Mouse (Mus musculus): ENCODE results near the gene Eif4a1. TPM values are rescaled to one million over a fixed set of nuclear protein-coding genes. Genes with fewer than 3 reads are reported as not detected.

Gene Eif4a1
- polyA plus RNA-seq, 1 experiment from 2014 or later, result 339 TPM

DNA sequence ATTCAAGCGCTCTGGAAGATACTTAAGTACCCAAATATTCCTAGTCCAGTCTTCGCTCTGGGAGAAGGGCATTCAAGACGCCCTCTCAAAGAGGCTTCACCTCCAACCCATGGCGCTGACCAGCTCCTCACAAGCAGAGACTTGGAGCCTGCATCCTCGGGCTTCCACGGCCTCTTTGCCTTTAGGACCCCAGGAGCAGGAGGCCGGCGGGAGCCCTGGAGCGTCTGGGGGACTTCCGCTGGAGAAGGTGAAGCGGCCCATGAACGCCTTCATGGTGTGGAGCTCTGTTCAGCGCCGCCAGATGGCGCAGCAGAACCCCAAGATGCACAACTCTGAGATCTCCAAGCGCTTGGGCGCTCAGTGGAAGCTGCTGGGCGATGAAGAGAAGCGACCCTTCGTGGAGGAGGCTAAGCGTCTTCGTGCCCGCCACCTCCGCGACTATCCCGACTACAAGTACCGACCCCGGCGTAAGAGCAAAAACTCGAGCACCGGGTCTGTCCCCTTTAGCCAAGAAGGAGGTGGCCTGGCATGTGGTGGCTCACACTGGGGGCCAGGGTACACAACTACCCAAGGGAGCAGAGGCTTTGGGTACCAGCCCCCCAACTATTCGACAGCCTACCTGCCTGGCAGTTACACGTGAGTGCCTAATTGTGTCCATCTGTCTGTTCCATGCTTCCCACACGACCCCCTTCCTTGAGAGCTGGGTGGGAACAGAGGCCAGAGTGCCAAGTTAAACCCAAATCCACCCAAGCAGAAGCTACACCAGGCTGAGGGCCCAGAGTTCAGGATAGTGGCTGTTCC lies 16.8 kb downstream of the Eif4a1 start, which contains the start of gene Sox15:
Gene Sox15, plus strand, starts transcription at position 51 of the 801 bp plus-strand sequence.
- peak within 1 kb of the TSS; percentile 86 for H3K27ac ChIP-seq (replicated peaks)
- no peaks in the 10 kb centered on the region for H3K27me3 ChIP-seq (ENCODE audit: control insufficient read depth, insufficient read depth, low read length)
- peak within 1 kb of the TSS; percentile 47 for H3K9ac ChIP-seq (ENCODE audit: low read length)
- DNase-seq (ENCODE audit: low spot score) (peak; percentile 76), ATAC-seq (ENCODE audit: low FRiP score, low TSS enrichment) (peak; percentile 66)
- peak within 1 kb of the TSS; percentile 27 for H3K4me3 ChIP-seq (ENCODE audit: low read depth, low read length)
- WGBS, result 20% methylated on average over 34 of the region's 34 CpGs
- peaks cover 35% of the 10 kb centered on the region for H3K36me3 ChIP-seq (ENCODE audit: control insufficient read depth, insufficient read depth, low read length)
- peak within 1 kb of the TSS; percentile 48 for H3K4me2 ChIP-seq (replicated peaks; ENCODE audit: low read depth)
- no peaks in the 10 kb centered on the region for H3K4me1 ChIP-seq (replicated peaks; ENCODE audit: control insufficient read depth, insufficient read depth)
- no peak for TF ChIP-seq EP300 (optimal IDR thresholded peaks at IDR 0.05)
- TF ChIP-seq CTCF (IDR thresholded peaks at IDR 0.05; ENCODE audit: low read depth), result peak; percentile 89
- H3K9me3 ChIP-seq (ENCODE audit: control insufficient read depth, low read length), result no peaks in the 10 kb centered on the region

DNA sequence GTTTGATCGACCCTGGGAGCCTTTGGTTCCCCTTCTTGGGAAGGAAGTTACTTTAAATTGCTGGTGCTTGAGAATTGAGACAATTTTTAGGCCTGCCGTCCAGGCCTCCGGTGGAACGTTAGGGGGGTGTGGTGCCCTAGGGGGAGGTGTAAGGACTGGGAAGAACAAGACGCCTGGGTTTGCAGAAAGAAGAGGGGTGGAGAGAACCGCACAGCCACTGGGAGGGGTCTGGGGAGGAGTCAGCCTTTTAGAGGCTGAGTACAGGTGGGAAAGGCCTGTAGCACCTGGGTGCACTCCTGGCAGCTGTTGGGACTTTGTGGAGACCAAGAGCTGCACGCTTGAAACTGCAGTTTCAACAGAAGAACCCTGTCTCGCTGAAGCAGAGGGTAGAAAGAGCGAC lies 17.5 kb downstream of the Eif4a1 start:
- no peak for ATAC-seq (ENCODE audit: low FRiP score, low TSS enrichment)
- Histone ChIP-seq H3K9ac (ENCODE audit: low read length) (no peak overlapping the region), H3K4me2 (replicated peaks; ENCODE audit: low read depth) (peak overlapping the region; percentile 30; the same call in 1 of the 2 replicates), H3K4me1 (replicated peaks; ENCODE audit: control insufficient read depth, insufficient read depth) (no peaks in the 10 kb centered on the region), H3K36me3 (ENCODE audit: control insufficient read depth, insufficient read depth, low read length) (peaks cover 40% of the 10 kb centered on the region), H3K27ac (replicated peaks) (peak overlapping the region; percentile 86), H3K27me3 (ENCODE audit: control insufficient read depth, insufficient read depth, low read length) (no peaks in the 10 kb centered on the region), H3K4me3 (ENCODE audit: low read depth, low read length) (no peak overlapping the region), H3K9me3 (ENCODE audit: control insufficient read depth, low read length) (no peaks in the 10 kb centered on the region)
- TF ChIP-seq CTCF (IDR thresholded peaks at IDR 0.05; ENCODE audit: low read depth) (no peak), EP300 (optimal IDR thresholded peaks at IDR 0.05) (no peak)
- 36% methylated on average over 9 of the region's 9 CpGs for WGBS
- peak; percentile 45 for DNase-seq (ENCODE audit: low spot score)

DNA sequence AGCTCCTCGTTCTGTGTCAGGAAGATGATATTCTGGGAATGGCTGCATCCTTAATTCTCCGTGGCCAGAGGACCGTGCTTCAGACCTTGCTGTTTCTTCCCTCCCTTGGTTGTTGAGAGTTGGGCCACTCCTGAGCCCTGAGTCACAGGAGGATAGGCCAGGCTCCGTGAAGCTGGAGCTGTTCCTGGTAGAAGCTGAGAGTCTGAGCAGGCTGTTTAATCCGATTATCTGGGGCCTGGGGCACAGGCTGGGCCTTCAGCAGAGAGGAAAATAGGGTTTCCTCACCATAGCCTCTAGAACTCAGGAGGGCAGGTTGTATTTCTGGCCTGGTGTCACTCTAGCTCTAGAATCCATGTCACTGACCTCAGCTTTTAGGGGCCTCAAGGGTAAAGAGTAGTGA lies 18.8 kb downstream of the Eif4a1 start:
- Histone ChIP-seq H3K4me3 (ENCODE audit: low read depth, low read length) (no peak overlapping the region), H3K9ac (ENCODE audit: low read length) (no peak overlapping the region), H3K4me2 (replicated peaks; ENCODE audit: low read depth) (no peak overlapping the region), H3K4me1 (replicated peaks; ENCODE audit: control insufficient read depth, insufficient read depth) (no peaks in the 10 kb centered on the region), H3K27ac (replicated peaks) (0 out of 2 replicates have a peak overlapping the region, but pooled peaks have one; percentile 13), H3K36me3 (ENCODE audit: control insufficient read depth, insufficient read depth, low read length) (peaks cover 45% of the 10 kb centered on the region), H3K27me3 (ENCODE audit: control insufficient read depth, insufficient read depth, low read length) (no peaks in the 10 kb centered on the region), H3K9me3 (ENCODE audit: control insufficient read depth, low read length) (no peaks in the 10 kb centered on the region)
- TF ChIP-seq EP300 (optimal IDR thresholded peaks at IDR 0.05) (no peak), CTCF (IDR thresholded peaks at IDR 0.05; ENCODE audit: low read depth) (no peak)
- ATAC-seq (ENCODE audit: low FRiP score, low TSS enrichment) (no peak), DNase-seq (ENCODE audit: low spot score) (no peak)
- WGBS, result 58% methylated on average over 5 of the region's 5 CpGs

- Histone ChIP-seq H3K4me2 (replicated peaks; ENCODE audit: low read depth) (no peak overlapping the region), H3K4me1 (replicated peaks; ENCODE audit: control insufficient read depth, insufficient read depth) (no peaks in the 10 kb centered on the region), H3K4me3 (ENCODE audit: low read depth, low read length) (no peak overlapping the region), H3K27ac (replicated peaks) (no peak overlapping the region), H3K9me3 (ENCODE audit: control insufficient read depth, low read length) (no peaks in the 10 kb centered on the region), H3K9ac (ENCODE audit: low read length) (no peak overlapping the region), H3K36me3 (ENCODE audit: control insufficient read depth, insufficient read depth, low read length) (peaks cover 53% of the 10 kb centered on the region), H3K27me3 (ENCODE audit: control insufficient read depth, insufficient read depth, low read length) (no peaks in the 10 kb centered on the region)
- no peak for ATAC-seq (ENCODE audit: low FRiP score, low TSS enrichment)
- DNase-seq (ENCODE audit: low spot score), result no peak
- TF ChIP-seq CTCF (IDR thresholded peaks at IDR 0.05; ENCODE audit: low read depth) (no peak), EP300 (optimal IDR thresholded peaks at IDR 0.05) (no peak)
- WGBS, result 85% methylated on average over 5 of the region's 5 CpGs
Measured at GRCm38 (mm10) chr11:69645860-69646259, 26.4 kb downstream of the Eif4a1 start.

- no peak overlapping the region for H3K4me2 ChIP-seq (replicated peaks; ENCODE audit: low read depth)
- no peak overlapping the region for H3K27ac ChIP-seq (replicated peaks)
- no peak for ATAC-seq (ENCODE audit: low FRiP score, low TSS enrichment)
- H3K9me3 ChIP-seq (ENCODE audit: control insufficient read depth, low read length), result no peaks in the 10 kb centered on the region
- H3K4me1 ChIP-seq (replicated peaks; ENCODE audit: control insufficient read depth, insufficient read depth), result no peaks in the 10 kb centered on the region
- peaks cover 2% of the 10 kb centered on the region; the same call in 1 of the 2 replicates for H3K36me3 ChIP-seq (ENCODE audit: control insufficient read depth, insufficient read depth, low read length)
- H3K4me3 ChIP-seq (ENCODE audit: low read depth, low read length), result no peak overlapping the region
- 58% methylated on average over 3 of the region's 3 CpGs for WGBS
- H3K9ac ChIP-seq (ENCODE audit: low read length), result no peak overlapping the region
- no peaks in the 10 kb centered on the region for H3K27me3 ChIP-seq (ENCODE audit: control insufficient read depth, insufficient read depth, low read length)
- no peak for DNase-seq (ENCODE audit: low spot score)
- TF ChIP-seq EP300 (optimal IDR thresholded peaks at IDR 0.05) (no peak), CTCF (IDR thresholded peaks at IDR 0.05; ENCODE audit: low read depth) (no peak)
Measured at GRCm38 (mm10) chr11:69635471-69635870, 36.8 kb downstream of the Eif4a1 start.

All from stomach, postnatal 0 days (tissue).